Mouse (Mus musculus): Measurements from ENCODE around the gene Qrich2.

The Qrich2 gene

GRCm38 (mm10) chr11:116489771-116490231, 23.8 kb upstream of the Qrich2 start:
- under 1% methylated on average over 39 of the region's 39 CpGs for WGBS

DNA sequence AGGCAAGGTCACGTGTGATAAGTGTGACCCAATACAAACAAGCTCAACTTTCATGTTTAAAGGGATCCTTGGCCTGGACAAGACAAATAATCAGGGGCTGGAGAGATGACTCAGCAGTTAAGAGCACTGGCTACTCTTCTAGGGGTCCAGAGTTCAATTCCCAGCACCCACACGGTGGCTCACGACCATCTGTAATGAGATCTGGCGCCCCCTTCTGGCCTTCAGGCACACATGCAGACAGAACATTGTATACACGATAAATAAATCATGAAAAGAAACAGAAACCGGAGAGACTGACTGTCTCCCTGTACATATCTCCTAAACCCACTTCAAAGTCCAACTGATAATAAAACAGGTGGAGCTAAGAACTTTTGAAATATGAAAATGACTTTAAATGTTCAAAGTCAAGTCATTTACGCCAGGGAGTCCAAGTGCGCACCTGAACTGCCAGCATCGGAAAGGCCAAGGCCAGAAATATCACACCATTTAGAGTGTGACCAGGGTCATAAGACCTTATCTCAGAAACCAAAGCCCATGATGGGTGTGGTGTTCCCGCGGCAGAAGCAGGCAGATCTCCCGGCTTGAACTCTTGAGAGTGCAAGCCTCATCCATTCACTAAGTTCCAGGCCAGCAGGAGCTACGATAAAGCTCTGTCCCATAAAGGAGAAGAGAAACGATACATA, 22.8 kb upstream of the Qrich2 start:
- 62% methylated on average over 14 of the region's 14 CpGs for WGBS

DNA sequence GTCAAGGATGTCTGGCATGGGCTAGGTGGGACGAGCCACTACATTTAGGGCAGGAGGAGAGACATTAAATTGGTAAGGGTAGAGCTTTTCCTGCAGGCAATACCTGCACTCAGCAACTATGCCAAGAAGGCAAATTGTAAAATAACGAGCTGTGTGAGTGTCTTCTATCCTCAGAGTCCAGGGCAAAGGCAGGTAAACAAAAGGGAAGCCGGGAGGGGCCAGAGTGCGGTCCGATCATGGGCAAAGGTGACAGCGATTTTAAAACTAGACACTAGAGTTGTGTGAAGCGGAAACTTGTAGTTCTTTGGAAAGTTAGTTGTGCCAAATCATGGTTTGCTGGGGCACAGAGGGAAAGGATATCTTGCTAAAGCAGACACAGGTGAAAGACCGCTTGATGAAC, 18.2 kb upstream of the Qrich2 start:
- 88% methylated on average over 8 of the region's 8 CpGs for WGBS

DNA sequence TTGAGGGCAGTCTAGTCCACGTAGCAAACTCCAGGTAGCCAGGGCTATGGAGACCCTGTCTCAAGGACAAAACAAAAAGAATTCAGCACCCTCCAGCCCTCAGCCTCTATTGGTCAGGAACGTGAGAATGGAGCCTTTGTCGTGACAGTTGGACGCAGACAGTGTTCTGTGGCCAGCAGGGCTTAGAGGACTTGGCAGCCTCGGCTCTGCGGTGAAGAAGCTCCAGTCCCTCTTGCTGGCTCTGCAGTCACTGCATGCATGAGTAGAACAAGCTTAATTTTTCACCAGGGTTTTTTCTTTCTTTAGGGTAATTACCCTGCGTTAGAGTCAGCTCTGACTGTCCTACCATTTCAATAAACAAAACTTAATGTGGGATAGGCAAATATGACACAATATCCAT, 15.7 kb upstream of the Qrich2 start:
- WGBS: 68% methylated on average over 7 of the region's 7 CpGs

GRCm38 (mm10) chr11:116480975-116481374, 14.9 kb upstream of the Qrich2 start:
- 88% methylated on average over 8 of the region's 8 CpGs for WGBS

- WGBS: 59% methylated on average over 8 of the region's 8 CpGs
Observed at GRCm38 (mm10) chr11:116479832-116480231, 13.8 kb upstream of the Qrich2 start.

DNA sequence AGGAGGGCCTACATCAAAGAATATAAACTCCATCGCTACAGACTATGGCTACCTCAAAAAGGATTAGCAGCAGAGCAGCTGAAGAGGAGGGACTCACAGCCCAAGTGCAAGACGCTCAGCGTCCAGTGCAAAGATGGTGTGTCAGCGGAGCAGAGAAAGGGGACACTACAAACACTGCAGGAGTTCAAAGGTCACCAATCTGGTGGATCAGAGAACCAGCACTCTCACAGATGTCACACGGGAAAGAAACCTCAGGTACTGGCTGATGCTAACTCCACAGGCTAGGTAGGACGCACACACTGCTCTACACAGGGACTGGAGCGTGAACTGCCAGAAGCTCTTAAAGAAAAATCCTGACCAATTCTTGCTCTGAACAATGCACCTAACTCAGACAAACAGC, 12.9 kb upstream of the Qrich2 start:
- 91% methylated on average over 7 of the region's 7 CpGs for WGBS

- 80% methylated on average over 15 of the region's 15 CpGs for WGBS
Observed at GRCm38 (mm10) chr11:116477160-116477759, 11.2 kb upstream of the Qrich2 start.

GRCm38 (mm10) chr11:116476696-116477095, 10.7 kb upstream of the Qrich2 start:
- 87% methylated on average over 6 of the region's 6 CpGs for WGBS

DNA sequence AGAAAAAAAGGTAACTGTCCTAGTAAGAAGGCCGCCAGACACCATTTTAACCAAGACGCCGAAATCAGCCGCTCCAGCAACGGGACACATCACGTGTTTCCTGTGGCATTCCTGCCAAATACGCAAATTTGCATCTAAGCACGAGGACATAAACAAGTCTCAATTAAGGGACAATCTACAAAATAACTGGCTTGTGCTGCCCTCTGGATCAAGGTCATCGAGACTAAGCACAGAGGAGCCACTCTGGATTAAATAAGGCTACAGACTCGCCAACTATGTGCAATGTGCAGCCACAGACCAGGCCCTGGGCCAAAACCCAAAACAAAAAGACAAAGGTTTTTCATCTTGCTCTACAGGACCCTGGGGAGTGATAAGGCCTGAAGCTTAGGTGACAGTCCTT, 10.0 kb upstream of the Qrich2 start:
- WGBS: 54% methylated on average over 10 of the region's 10 CpGs

DNA sequence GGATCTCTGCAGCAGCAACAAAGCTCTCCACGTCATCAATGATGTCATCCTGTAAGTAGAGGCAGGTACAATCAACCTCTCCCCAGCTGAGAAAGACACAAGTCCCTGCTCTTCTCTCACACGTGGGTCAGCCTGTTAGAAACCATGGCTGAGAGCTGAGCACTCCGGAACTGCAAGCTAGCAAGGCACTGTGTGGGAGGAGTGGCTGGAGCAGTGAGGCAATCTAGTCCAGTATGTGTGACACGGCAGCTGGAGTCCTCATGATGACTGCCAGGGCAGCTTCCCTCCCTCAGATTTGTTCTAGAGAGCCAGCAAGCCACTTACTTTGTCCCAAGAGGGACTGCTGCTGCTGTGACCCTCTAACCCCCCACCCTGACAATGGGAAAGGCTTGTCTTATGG, 6.2 kb upstream of the Qrich2 start:
- 48% methylated on average over 4 of the region's 4 CpGs for WGBS

DNA sequence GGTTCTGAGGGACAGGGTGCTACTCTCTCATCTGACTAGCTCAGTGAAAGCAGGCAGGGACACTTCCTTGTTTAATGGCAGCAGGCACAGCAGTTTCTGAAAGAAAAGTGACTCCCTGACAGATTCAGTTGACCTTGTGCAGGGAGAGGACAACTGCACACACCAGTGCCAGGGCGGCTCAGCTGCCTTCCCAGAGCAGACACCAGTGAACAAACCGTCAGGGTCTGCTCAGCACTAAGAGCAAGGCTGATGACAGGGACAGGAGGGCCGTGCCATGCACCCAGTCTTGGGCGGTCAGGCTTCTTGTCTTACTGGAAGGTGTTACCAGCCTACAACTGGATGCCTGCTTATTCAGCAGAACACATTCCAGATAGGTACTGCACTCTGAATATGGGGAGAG, 4.9 kb upstream of the Qrich2 start:
- 89% methylated on average over 4 of the region's 4 CpGs for WGBS

- WGBS: 78% methylated on average over 3 of the region's 3 CpGs
Observed at GRCm38 (mm10) chr11:116470249-116470648, 4.2 kb upstream of the Qrich2 start.

GRCm38 (mm10) chr11:116468338-116468737, 2.3 kb upstream of the Qrich2 start:
- WGBS: 79% methylated on average over 3 of the region's 3 CpGs

GRCm38 (mm10) chr11:116463833-116464232, 2.2 kb downstream of the Qrich2 start:
- WGBS: 1% methylated on average over 2 of the region's 2 CpGs

- WGBS: 63% methylated on average over 5 of the region's 5 CpGs
Observed at GRCm38 (mm10) chr11:116463338-116463737, 2.7 kb downstream of the Qrich2 start.

DNA sequence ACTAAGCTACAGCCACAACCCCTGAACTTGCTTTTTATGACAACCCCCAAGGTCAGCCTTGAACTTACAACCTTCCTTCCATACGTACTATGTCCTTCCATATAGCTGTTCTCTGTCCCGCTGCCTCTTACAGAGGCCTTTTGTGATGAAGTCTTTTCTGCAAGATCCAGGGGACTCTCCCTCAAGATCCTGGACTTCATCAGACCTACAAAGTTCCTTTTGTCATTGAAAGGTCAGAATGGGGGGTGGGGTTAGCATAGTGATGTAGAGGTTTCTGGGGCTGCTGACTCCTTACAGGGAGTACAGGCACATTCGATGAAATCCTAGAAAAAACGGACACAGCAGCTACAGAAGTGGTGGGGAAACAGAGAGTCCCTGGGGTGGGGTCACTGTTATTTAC, 6.3 kb downstream of the Qrich2 start:
- WGBS: 73% methylated on average over 4 of the region's 4 CpGs

DNA sequence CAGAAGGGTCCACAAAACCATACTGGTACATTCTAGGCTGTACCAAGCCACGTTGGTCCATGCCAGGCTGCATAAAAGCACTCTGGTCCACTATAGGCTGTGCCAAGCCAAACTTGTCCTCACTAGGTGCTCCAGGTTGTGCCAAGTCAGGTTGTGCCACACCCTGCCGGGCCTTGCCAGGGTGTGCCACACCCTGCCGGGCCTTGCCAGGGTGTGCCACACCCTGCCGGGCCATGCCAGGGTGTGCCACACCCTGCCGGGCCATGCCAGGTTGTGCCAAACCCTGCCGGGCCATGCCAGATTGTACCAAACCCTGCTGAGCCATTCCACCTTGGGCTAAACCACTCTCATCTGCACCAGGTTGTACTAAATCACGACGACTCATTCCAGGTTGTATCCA, 9.8 kb downstream of the Qrich2 start:
- 83% methylated on average over 8 of the region's 8 CpGs for WGBS

DNA sequence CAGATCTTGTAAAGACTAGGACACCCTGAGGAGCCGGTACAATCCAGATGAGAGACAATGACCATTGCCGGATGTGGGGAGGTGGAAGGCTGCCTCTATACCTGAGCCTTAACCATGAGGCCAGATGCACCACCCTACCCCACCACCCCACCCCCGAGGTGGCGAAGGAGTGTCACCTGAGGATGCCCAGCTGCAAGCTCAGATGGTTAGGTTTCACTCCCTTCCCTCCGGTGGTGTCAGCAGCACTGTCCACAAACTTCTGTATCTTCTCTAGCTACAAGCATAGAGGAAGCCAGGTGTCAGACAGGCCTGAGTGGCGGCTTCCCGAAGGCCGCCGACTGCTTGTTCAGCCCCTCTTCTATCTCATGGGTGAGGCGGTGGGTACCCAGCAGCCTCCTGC, 12.2 kb downstream of the Qrich2 start:
- 95% methylated on average over 10 of the region's 10 CpGs for WGBS

DNA sequence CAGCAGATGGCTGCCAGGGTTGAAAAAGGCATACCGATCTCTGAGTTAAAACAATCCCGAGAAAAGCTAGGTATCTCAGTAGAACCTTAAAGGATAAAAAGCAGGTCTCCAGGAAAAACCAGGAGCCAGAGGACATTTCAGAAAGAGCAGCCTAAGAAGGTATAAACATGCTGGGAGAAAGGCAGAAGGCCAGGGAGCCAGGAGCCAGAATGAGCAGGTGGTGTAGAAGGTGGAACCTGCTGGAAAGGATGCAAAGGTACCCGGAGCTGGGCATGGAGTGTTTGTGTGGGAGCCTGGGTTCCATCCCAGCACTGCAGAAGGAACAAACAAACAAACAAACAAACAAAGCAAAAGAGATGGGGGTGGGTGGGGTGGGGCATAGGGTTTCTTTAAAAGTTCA, 16.7 kb downstream of the Qrich2 start:
- 92% methylated on average over 3 of the region's 3 CpGs for WGBS

GRCm38 (mm10) chr11:116447822-116448221, 18.2 kb downstream of the Qrich2 start:
- WGBS: 73% methylated on average over 5 of the region's 5 CpGs

GRCm38 (mm10) chr11:116446308-116446887, 19.6 kb downstream of the Qrich2 start:
- WGBS: 15% methylated on average over 19 of the region's 19 CpGs

- WGBS: 40% methylated on average over 16 of the region's 16 CpGs
Observed at GRCm38 (mm10) chr11:116445596-116446307, 20.3 kb downstream of the Qrich2 start.

Measured in cerebral cortex, adult 2 months (tissue).